Mouse (Mus musculus) layer of hippocampus, adult 2 months (tissue): ENCODE data around the gene Raf1. TPM values are rescaled to one million over a fixed set of nuclear protein-coding genes. Genes with fewer than 3 reads are reported as not detected.

Experiments
- DNase-seq, 2 experiments: peaks; one replicate each; pipeline ENCODE4 v3.0.0; 2022; ENCODE audit warnings: low spot score in 2 of 2
- H3K27ac ChIP-seq: fragments of 200-600 bp; 2 replicates; pipeline ENCODE4 v1.8.1; 2022
- H3K4me3 ChIP-seq: fragments of 200-600 bp; 2 replicates; pipeline ENCODE4 v1.8.1; 2022; ENCODE audit warnings: mild to moderate bottlenecking
- CTCF ChIP-seq: fragments of 200-600 bp; conservative IDR thresholded peaks from 2 replicates; pipeline ENCODE4 v1.8.1; 2022; ENCODE audit warnings: antibody characterized with exemption, mild to moderate bottlenecking, moderate library complexity
- long read RNA-seq, 2 experiments: library from polyadenylated mRNA; stranded (forward); transcript quantifications; one replicate each; pipeline ENCODE4 v2.0.0; 2021; ENCODE audit warnings: borderline mapping rate in 2 of 2
- total RNA-seq, 2 experiments: library from RNA; stranded (reverse); gene quantifications; 2 replicates each; pipeline ENCODE4 v1.2.3; 2021

The Raf1 gene
- 10 to 100 TPM; 81.8 to 98.6 TPM for total RNA-seq
- long read RNA-seq, experiment 1, transcript Raf1-201 (17 exons, 3,070 nt) = major isoform, 30 of 40 reads
- long read RNA-seq, experiment 1, partial matches to known transcripts = 3 of 40 reads
- long read RNA-seq, experiment 1, other reads (novel, unspliced or antisense) = 6 of 40 reads
- long read RNA-seq, experiment 2, transcript Raf1-201 (17 exons, 3,070 nt) = major isoform, 49 of 68 reads
- long read RNA-seq, experiment 2, partial matches to known transcripts = 7 of 68 reads
- long read RNA-seq, experiment 2, other reads (novel, unspliced or antisense) = 10 of 68 reads

GRCm38 (mm10) chr6:115676452-115677128, at the start of gene Raf1:
Gene Raf1, minus strand, starts transcription at chr6:115676635.
- TF ChIP-seq CTCF = peak; percentile 11; the same call in 1 of the 2 replicates
- Histone ChIP-seq H3K27ac (peak within 1 kb of the TSS; percentile 100), H3K4me3 (peak within 1 kb of the TSS; percentile 90)
- peak; percentile 97 to 100 for DNase-seq

GRCm38 (mm10) chr6:115722246-115722645, 45.8 kb upstream of the Raf1 start:
- no peak overlapping the region for H3K27ac ChIP-seq
- H3K4me3 ChIP-seq = no peak overlapping the region
- TF ChIP-seq CTCF = no peak
- no peak for DNase-seq

- H3K27ac ChIP-seq = no peak overlapping the region
- peak overlapping the region; percentile 30 for H3K4me3 ChIP-seq
- peak; percentile 49 for TF ChIP-seq CTCF
- DNase-seq = no peak
Observed at GRCm38 (mm10) chr6:115717715-115718558, 41.5 kb upstream of the Raf1 start.

- no peak overlapping the region for H3K4me3 ChIP-seq
- no peak overlapping the region for H3K27ac ChIP-seq
- DNase-seq = no peak
- no peak for TF ChIP-seq CTCF
Observed at GRCm38 (mm10) chr6:115717101-115717652, 40.7 kb upstream of the Raf1 start.

- H3K4me3 ChIP-seq = no peak overlapping the region
- no peak for DNase-seq
- TF ChIP-seq CTCF = no peak
- H3K27ac ChIP-seq = no peak overlapping the region
Observed at GRCm38 (mm10) chr6:115711261-115711660, 34.8 kb upstream of the Raf1 start.

GRCm38 (mm10) chr6:115702901-115703300, 26.5 kb upstream of the Raf1 start:
- Histone ChIP-seq H3K27ac (no peak overlapping the region), H3K4me3 (no peak overlapping the region)
- no peak for TF ChIP-seq CTCF
- DNase-seq = no peak

- no peak for DNase-seq
Observed at GRCm38 (mm10) chr6:115701302-115701701, 24.9 kb upstream of the Raf1 start.

GRCm38 (mm10) chr6:115700778-115701177, 24.3 kb upstream of the Raf1 start:
- no peak for TF ChIP-seq CTCF
- no peak for DNase-seq
- H3K4me3 ChIP-seq = no peak overlapping the region
- H3K27ac ChIP-seq = no peak overlapping the region

More at GRCm38 (mm10) chr6:115701302-115701701, 24.9 kb upstream of the Raf1 start:
- no peak overlapping the region for H3K4me3 ChIP-seq
- H3K27ac ChIP-seq = no peak overlapping the region
- TF ChIP-seq CTCF = peak; percentile 57

GRCm38 (mm10) chr6:115698699-115699098, 22.3 kb upstream of the Raf1 start:
- TF ChIP-seq CTCF = peak; percentile 68
- H3K4me3 ChIP-seq = no peak overlapping the region
- no peak for DNase-seq
- no peak overlapping the region for H3K27ac ChIP-seq

GRCm38 (mm10) chr6:115697739-115698558, 21.5 kb upstream of the Raf1 start:
- no peak overlapping the region for H3K4me3 ChIP-seq
- no peak for DNase-seq
- no peak for TF ChIP-seq CTCF
- H3K27ac ChIP-seq = no peak overlapping the region

- no peak for DNase-seq
- H3K4me3 ChIP-seq = no peak overlapping the region
- H3K27ac ChIP-seq = no peak overlapping the region
- TF ChIP-seq CTCF = peak; percentile 40
Observed at GRCm38 (mm10) chr6:115696707-115697215, 20.3 kb upstream of the Raf1 start.

GRCm38 (mm10) chr6:115695124-115695523, 18.7 kb upstream of the Raf1 start:
- Histone ChIP-seq H3K27ac (no peak overlapping the region), H3K4me3 (no peak overlapping the region)
- DNase-seq = no peak
- no peak for TF ChIP-seq CTCF
